Mouse (Mus musculus) CH12.LX (cell line): ENCODE data around the gene Herc3.

Source experiments
- CTCF ChIP-seq, 2 experiments: IDR thresholded peaks in 1 of 2; conservative IDR thresholded peaks in 1 of 2; 2 replicates each; pipeline ENCODE4 v1.5.1; 2011 to 2012; ENCODE audit warnings: low read depth in 2 of 2, low read length in 2 of 2, improper control_type of control experiment in 1 of 2, inconsistent platforms in 1 of 2, mild to moderate bottlenecking in 1 of 2, moderate library complexity in 1 of 2
- E2F4 ChIP-seq: IDR thresholded peaks from 2 replicates; pipeline ENCODE4 v1.6.1; 2011; ENCODE audit warnings: low read depth, low read length, improper control_type of control experiment; ENCODE audit not compliant: insufficient replicate concordance
- EP300 ChIP-seq: IDR thresholded peaks from 2 replicates; pipeline ENCODE4 v1.6.1; 2011; ENCODE audit warnings: low read length, improper control_type of control experiment
- ZNF384 ChIP-seq: IDR thresholded peaks from 2 replicates; pipeline ENCODE4 v1.6.1; 2012; ENCODE audit warnings: low read depth, low read length, improper control_type of control experiment, inconsistent platforms

DNA sequence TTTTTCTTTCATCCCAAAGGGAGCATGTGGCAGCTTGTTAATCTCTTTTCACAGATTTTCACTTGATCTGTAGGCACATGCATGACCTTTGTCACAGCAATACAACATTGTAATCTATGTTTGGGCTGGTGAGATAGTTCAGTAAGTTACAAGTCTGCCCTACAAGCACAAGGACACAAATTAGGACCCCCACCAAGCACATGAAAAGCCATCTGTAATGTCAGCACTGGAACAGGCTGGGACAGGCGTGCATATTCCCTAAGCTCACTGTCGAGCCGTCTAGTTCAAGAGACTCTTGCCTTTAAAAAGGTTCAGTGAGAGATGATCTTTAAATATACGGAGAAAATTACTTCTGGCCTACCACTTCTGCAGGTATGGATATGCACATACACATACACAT lies 28.3 kb downstream of the Herc3 start:
- no peak for TF ChIP-seq CTCF (conservative IDR thresholded peaks at IDR 0.05 in 1 of 2, IDR thresholded peaks at IDR 0.05 in 1 of 2; ENCODE audit: low read depth in 2 of 2, low read length in 2 of 2)
- TF ChIP-seq E2F4, result no peak
- no peak for TF ChIP-seq ZNF384
- TF ChIP-seq EP300, result no peak
